Mouse (Mus musculus) midbrain, embryonic 13.5 days (tissue): ENCODE results near the gene Pdf. TPM values are rescaled to one million over a fixed set of nuclear protein-coding genes. Genes with fewer than 3 reads are reported as not detected.
"Not testable (repeated sequence)": the region's sequence is repeated elsewhere in the genome, so short reads cannot be mapped to it uniquely, and the experiment has no call there.

ENCODE experiments used
- ATAC-seq: fragments of 200-750 bp; cut with Nextera tagmentation; 2 replicates; pipeline ENCODE4 v1.8.0; 2017; ENCODE audit warnings: mild to moderate bottlenecking, moderate TSS enrichment, moderate library complexity
- H3K27ac ChIP-seq: fragments of 300-500 bp; sonication (generic); 2 replicates; pipeline ENCODE4 v1.5.1; 2015; ENCODE audit warnings: inconsistent platforms, mild to moderate bottlenecking, moderate library complexity
- H3K27me3 ChIP-seq: fragments of 300-500 bp; sonication (generic); 2 replicates; pipeline ENCODE4 v1.6.1; 2015; ENCODE audit warnings: mild to moderate bottlenecking, inconsistent platforms
- H3K36me3 ChIP-seq: fragments of 300-500 bp; sonication (generic); 2 replicates; pipeline ENCODE4 v1.6.1; 2015; ENCODE audit warnings: mild to moderate bottlenecking, inconsistent platforms
- H3K4me1 ChIP-seq: fragments of 300-500 bp; sonication (generic); replicated peaks from 2 replicates; pipeline ENCODE4 v1.6.1; 2015; ENCODE audit warnings: inconsistent platforms
- H3K4me2 ChIP-seq: fragments of 300-500 bp; sonication (generic); replicated peaks from 2 replicates; pipeline ENCODE4 v1.6.1; 2015; ENCODE audit warnings: moderate library complexity, mild to moderate bottlenecking, inconsistent platforms
- H3K4me3 ChIP-seq: fragments of 300-500 bp; sonication (generic); replicated peaks from 2 replicates; pipeline ENCODE4 v1.5.1; 2015; ENCODE audit warnings: mild to moderate bottlenecking, inconsistent platforms
- H3K9ac ChIP-seq: fragments of 300-500 bp; sonication (generic); replicated peaks from 2 replicates; pipeline ENCODE4 v1.6.1; 2015; ENCODE audit warnings: mild to moderate bottlenecking, inconsistent platforms
- H3K9me3 ChIP-seq: fragments of 300-500 bp; sonication (generic); 2 replicates; pipeline ENCODE4 v1.6.1; 2016; ENCODE audit warnings: mild to moderate bottlenecking, inconsistent platforms
- WGBS: fragments of 180-500 bp; shearing (Covaris S2); methylation state at CpG from one replicate; pipeline ENCODE4 v1.1.7; 2015; 5-methylcytosine and 5-hydroxymethylcytosine counted together
- microRNA-seq: library from miRNA; unstranded; fragments of <30 nt; microRNA quantifications from one replicate; pipeline ENCODE4, GENCODE M21; 2016
- polyA plus RNA-seq: library from polyadenylated mRNA; unstranded; fragments of >200 nt; fragmentation: Nextera tagmentation; extraction: Ambion mirVana; gene quantifications from 2 replicates; pipeline ENCODE4 v1.2.1, GENCODE M21; 2015

Gene Pdf
- polyA plus RNA-seq, 1 experiment from 2014 or later: 36.8 TPM

GRCm38 (mm10) chr8:106996339-106996738 lies 52.1 kb downstream of the Pdf start:
- H3K9me3 ChIP-seq, H3K27me3 ChIP-seq, H3K4me1 ChIP-seq, H3K4me2 ChIP-seq, H3K27ac ChIP-seq, H3K9ac ChIP-seq, H3K4me3 ChIP-seq, ATAC-seq: not testable (repeated sequence)
- peaks cover 14% of the 10 kb centered on the region for H3K36me3 ChIP-seq
- 92% methylated on average over 4 of the region's 4 CpGs for WGBS

Small RNAs within 50 kb of the gene (microRNA-seq; reads per million reads assigned to microRNA genes)
- 1.0 reads per million for gene Mir7075

Other genes starting within 250 kb of the Pdf start
- gene Has3, start 178.4 kb downstream of the Pdf start, polyA plus RNA-seq: 0.97 and 1.3 TPM in 2 replicates
- gene Utp4, start 155.0 kb downstream of the Pdf start, polyA plus RNA-seq: 44.9 and 48.1 TPM in 2 replicates
- gene Sntb2, start 112.9 kb downstream of the Pdf start, polyA plus RNA-seq: 5.4 and 6.7 TPM in 2 replicates
- 127 and 130 TPM in 2 replicates for gene Vps4a, start 17.4 kb downstream of the Pdf start, polyA plus RNA-seq
- gene Cog8, start 8.1 kb upstream of the Pdf start, polyA plus RNA-seq: 37.0 and 42.0 TPM in 2 replicates
- 81.9 and 93.3 TPM in 2 replicates for gene Nip7, start 8.3 kb upstream of the Pdf start, polyA plus RNA-seq
- gene Tmed6, start 17.0 kb upstream of the Pdf start, polyA plus RNA-seq: not detected in 2 replicates
- gene Terf2, start 47.9 kb upstream of the Pdf start, polyA plus RNA-seq: 26.9 and 29.3 TPM in 2 replicates
- 114 and 116 TPM in 2 replicates for gene Cyb5b, start 102.0 kb upstream of the Pdf start, polyA plus RNA-seq
- gene Nfat5, start 244.9 kb upstream of the Pdf start, polyA plus RNA-seq: 13.3 TPM in 2 replicates